Mouse (Mus musculus) frontal cortex, postnatal 14 days (tissue): ENCODE measurements around the gene Mars.
"Not testable (repeated sequence)": the region's sequence is repeated elsewhere in the genome, so short reads cannot be mapped to it uniquely, and the experiment has no call there.

Source experiments
- DNase-seq, 2 experiments: peaks; one replicate each; pipeline ENCODE4 v3.0.0; 2022; ENCODE audit warnings: low spot score in 2 of 2

Mars gene

DNA sequence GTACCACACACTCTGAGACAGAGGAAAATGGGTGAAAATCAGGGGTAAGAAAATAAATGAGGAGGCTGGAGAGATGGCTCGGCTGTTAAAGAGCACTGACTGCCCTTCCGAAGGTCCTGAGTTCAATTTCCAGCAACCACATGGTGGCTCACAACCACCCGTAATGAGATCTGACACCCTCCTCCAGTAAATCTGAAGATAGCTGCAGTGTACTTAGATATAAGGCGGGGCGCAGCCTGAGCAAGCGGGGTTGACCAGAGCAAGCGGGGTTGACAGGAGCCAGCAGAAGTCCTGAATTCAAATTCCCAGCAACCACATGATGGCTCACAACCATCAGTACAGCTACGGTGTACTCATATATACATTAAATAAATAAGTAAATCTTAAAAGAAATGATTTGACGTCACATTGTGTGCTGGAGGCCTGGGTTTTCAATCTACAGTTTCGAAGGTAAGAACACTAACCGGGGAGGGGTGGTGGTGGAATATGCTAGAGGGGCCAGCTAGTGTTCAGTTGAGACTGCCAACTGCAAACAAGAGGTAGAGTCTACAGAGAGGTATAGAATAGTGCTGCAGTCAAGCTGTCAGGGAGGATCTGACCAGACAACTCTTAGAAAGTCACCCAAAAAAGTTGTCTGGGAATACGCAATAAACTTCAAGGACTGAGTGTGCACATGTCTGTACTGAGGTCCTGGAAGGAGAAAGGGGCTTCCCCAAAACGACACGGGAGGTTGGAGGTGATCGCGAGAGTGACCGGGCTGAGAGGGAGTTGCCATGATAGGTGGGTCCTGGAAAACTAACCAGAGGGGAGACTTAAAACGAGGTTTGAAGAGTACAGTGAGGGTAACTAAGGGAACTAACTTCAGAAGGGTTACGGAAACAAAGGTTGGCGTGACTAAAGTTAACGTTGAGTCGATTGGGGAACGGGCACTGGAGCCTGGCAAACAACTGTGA is 787 bp downstream of the Mars start:
- DNase-seq, result no peak

DNA sequence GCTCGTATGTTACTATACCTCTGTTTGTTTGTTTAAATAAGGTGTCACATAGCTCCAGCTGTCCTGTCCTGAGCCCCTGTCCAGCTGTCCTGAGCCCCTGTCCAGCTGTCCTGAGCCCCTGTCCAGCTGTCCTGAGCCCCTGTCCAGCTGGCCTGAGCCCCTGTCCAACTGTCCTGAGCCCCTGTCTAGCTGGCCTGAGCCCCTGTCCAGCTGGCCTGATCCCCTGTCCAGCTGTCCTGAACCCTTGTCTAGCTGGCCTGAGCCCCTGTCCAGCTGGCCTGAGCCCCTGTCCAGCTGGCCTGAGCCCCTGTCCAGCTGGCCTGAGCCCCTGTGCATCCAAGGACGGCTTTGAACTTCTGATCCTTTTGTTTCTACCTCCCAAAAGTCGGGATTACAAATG is 2.4 kb downstream of the Mars start:
- DNase-seq, result not testable (repeated sequence)

DNA sequence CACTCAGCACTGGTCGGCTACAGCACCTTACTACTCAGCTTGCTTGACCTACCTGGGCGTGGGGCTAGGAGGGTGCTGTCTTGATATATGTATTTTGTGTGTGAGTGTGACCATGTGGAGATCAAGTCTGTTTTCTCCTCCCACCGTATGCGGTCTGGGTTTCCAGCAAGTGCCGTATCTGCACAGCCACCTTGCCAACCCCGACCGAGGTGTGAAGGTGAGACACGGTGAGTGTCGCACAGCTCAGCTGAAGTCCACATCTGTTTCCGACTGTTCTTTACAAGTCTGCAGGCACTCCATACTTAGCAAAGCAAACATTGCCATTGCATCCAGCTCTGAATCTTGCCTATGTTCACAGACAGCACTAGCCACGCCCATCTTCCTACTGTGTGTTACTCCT is 8.4 kb downstream of the Mars start:
- no peak for DNase-seq

DNA sequence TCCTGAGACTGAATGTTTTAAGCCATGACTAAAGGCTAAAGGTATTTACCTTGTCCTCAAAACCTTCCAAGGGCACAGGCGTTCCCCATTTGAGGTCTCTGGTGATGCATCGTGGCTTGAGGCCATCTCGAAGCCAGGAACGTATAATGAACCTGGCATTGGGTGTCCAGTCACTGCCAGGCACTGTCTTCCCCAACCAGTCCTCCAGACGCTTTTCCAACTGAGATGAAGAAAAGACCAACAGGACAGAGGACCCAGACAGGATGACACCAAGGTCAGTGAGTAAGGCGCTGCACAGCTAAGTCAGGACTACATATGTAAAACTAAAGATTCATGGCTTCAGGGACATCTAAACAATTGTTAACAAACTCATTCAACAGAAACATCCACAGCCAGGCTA is 11.2 kb downstream of the Mars start:
- DNase-seq, result no peak

DNA sequence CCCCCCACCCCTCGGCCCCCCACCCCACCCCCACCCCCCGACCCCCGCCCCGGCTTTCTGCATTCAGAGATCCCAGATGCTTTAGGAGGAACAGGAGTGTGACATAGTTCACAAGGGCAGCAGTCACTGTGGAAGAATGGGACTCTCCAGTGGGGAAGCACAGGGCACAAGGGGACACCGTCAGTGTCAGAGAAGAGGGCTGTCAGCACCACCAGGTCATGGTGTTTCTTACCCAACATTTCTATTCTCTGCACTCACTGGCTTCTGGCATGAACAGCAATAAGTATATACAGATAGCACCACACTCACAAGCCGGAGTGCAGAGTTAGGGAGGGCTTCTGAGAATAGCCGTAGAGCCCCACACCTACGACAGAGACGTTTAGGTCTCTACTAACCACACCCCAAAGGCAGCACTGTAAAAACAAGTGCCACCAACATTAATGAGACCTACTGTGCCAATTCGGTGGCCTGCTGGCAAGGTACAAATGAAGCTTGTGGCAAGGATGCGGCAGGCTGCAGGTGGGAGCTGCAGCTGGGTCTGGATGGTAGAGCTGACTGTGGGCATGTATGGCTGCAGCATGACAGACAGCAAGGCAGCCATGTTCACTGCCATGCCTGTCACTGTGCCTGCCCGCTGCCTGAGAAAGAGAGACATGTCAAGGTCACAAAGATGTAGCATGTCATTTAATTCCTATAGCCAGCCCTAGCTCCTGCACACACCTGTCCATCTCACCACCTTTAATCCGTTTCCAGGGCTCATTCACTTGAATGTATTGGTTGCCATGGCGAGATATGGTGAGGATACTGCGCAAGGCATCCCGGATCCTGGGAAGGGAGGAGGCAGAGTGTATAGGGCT is 14.3 kb downstream of the Mars start:
- no peak for DNase-seq

DNA sequence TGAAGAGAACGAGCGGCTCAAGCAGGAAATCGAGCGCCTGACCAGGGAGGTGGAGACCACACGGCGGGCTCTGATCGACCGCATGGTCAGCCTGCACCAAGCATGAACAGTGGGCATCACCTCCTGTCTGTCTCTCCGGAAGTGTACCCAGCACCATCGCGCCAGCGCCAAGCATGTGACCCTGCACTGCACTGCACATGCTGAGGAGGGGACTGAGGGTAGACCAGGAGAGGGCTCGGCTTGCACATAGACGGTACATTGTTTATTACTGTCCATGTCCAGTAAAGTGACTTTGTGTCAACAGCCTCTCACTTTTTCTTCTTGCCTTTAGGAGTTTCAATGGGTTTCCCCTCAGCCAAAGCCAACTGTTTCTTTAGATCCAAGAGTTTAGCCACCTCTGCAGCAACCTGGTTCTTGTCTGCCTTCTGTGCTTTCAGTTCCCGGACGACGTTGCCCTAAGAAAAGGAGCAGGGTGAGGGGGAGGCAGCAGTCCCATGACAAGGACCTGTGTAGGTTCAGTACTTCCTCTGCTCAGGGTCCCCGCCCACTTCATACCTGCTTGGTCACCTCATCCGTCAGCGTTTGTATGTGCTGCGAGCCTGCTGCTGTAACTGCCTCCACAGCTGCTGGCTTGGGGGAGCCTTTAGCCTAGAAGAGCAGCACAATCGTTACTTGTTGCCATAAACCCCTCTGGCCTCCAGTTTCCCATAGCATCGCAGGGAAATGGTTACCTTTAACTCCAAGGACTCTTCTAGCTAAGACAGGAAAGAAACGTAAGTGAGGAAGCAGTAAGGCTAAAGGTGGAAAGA is 15.4 kb downstream of the Mars start:
- no peak for DNase-seq

DNA sequence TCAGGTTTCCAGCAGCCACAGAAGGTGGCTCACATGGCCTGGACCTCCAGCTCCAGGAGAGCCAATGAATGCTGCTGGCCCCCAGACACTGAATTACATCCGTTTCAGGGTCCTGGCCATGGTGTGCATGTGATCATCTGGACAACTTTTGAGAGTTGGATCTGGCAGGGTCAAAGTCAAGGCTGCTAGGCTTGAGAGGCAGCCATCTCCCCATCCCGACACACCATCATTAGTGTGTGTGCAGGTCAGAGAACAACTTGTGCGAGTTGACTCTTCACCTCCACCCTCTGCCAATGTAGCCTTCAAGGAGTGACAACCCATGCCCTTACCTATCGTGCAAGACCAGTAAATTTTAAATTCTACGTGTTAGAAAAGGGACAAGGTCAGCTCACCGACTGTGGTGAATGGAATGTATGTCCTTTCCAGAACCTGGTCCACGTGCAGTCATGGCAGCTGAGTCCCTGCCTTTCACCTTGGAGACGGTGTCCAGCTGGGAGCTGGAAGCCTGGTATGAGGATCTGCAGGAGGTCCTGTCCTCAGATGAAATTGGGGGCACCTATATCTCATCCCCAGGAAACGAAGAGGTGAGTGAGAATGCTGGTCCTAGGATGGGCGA is 16.6 kb downstream of the Mars start:
- DNase-seq, result no peak

DNA sequence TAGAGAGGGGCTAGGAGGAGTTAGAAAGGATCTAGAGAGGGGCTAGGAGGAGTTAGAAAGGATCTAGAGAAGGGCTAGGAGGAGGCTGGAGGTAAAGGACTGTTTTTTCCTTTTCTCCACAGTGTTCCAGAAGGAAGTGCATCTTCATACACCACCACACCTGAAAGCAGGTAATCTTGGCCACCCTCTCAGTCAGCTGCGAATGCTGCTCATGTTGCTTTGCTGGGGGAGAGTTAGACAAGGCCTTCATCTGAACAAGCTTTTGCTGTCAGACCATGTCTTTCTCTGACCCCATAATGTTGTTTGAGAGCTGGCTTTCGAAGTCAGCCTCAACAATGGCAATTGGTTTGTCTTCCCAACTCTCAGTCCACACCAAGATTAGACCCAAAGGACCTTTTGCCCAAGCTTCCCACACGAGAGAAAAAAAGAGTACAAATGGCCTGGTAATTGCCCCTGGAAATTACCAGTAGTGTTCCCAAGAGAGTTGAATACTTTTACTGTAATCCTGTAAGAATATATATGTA is 17.9 kb downstream of the Mars start:
- DNase-seq, result no peak

DNA sequence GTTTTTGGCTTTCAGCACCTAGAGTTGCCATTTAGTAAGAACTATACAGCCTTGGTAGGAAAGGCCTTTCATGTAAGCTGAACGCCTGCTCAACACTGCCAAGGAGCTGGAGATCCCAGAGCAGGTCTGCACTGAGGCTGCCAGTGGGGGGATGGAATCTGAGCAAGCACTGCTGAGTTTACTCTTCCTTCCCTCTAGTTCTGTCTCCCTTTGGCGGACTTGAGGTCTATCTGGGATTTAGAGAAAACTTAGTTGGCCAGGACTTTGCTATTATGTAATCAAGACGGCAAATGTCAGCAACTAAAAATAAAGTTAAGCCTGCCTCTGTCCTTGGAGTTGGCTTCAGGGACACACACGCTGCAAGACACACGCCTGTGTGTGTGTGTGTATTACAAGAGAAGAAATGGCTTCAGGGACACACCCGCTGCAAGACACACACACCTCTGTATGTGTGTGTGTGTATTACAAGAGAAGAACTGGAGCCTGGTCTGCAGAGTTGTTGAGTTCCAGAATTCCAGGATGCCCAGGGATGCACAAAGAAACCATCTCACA is 18.5 kb downstream of the Mars start:
- DNase-seq, result no peak

DNA sequence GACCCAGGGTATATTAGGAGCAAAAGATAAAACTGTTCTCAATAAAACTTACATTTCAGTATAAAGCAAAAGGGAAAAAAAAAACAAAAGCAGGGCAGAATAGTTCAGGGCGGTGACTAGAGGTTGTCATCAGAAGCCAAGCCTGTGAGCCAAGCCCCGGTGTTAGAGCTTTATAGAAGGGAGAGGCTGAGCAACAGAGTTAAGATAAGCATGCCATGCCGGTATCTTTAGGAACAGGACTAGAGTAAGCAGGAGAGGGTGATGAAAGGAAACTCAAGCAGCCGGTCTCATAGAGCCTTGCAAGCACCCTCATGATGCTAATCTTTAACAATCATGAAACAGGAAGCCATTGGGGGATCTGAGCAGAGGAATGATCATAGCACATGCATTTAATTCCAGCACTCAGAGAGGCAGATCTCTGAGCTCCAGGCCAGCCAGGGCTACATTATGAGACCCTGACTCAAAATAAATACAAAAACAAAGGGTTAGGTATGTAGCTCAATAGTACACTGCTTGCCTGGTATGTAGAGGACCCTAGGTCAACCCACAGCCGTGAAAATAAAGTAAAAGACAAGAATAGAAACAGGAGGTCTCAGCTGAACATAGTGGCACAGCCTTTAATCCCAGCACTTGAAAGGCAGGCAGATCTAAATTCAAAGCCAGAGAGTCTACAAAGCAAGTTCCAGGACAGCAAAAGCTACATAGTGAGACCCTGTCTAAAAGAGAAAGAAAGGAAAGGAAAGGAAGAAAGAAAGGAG is 19.5 kb downstream of the Mars start:
- DNase-seq, result no peak

DNA sequence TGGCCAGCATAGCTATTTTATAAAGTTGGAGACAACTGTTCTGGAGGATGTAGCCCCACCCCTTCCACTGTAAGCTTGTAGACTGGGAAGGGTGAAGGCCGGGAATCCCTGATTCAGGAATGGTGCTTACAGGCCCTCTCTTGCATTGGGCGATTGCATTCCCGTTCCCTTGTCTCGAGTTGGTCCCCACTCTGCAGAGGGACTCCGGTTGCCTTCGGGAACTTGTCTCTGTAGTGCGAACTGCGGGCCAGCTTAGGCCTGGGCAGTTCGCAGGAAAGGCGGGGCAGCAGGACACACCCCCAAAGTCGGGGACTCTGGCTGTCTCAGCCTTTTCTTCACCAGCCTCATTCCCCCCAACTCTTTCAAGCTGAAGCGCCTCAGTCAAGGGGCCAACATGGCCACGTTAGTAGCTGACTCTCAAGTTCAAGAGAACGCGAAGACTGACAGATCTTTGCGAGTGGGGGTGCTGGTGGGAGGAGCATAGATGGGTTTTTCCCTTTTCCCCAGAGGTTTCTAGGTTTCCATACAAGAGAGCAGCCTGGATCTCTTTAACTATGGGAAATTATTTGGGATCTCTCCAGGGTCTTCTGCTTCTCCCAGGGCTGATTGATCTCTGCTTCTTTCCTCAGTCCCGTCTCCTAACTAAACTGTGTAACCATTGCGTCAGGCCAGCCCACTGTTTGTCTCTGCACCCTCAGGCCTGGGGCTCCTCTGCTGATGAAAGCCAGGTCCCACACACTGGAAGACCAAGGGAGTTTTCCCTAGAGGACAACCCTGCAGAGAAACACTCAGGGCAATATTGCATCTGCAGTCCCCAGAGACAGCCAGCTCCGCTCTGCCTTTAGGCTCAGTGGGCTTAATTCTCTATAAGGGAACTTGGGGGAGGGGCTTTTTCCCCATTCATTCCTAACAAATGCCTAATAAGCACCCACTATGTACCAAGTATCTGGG is 20.4 kb downstream of the Mars start:
- DNase-seq, result no peak

DNA sequence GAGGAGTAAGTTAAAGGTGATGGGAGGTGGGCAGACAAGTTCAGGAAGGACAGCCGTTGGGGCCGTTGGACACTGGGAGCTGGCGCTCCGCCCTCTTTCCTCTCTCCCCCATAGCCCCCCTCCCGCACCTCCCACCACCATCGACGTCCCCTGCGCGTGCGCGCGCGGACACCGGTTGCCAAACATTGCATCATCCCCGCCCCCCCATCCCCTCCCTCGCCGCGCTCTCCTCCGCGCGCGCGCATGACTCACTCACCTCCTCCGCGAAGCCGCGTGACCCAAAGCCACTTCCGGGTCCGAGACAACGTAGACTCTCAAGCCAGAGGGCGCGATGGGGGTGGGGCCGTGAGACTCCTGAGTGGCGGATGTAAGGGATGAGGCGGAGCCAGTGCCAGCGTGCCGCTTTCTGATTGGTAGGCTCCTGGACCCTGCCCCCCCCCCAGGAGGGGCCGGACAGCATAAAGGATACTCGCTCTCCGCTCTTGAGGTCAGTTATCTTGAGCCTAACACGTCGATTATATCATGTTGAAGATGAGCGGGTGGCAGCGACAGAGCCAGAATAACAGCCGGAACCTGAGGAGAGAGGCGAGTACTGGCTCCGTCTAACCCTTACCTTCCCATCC is 21.2 kb downstream of the Mars start:
- DNase-seq, result peak; percentile 99 to 100

DNA sequence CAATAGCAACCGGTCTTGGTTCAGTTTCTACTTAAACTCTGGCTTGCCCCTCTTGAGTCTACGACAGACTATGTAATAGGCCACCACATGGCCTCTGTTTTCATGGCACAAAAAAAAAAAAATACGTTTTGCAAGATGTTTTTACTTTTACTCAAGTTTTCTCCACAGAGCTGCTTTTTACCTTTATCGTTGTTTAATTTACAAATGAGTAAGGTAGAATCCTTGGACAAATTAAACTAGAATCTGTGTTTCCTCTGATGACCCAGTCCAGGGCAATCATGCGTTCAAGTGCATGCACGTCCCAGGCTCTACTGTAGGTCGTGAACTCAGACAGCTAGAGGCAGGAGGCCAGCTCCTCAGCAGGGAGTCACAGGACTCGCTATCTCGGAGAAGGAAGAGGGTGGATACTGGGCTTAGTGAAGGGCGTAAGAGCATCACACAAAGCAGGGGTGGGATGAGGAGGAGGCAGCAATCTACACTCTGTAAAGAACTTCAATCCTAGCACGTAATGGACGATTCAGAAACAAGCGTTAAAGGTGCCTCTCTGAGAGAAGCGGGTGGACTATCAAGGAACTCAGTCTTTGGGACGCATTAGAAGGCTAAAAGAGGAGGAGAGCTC is 21.9 kb downstream of the Mars start:
- DNase-seq, result peak; percentile 34 to 57

DNA sequence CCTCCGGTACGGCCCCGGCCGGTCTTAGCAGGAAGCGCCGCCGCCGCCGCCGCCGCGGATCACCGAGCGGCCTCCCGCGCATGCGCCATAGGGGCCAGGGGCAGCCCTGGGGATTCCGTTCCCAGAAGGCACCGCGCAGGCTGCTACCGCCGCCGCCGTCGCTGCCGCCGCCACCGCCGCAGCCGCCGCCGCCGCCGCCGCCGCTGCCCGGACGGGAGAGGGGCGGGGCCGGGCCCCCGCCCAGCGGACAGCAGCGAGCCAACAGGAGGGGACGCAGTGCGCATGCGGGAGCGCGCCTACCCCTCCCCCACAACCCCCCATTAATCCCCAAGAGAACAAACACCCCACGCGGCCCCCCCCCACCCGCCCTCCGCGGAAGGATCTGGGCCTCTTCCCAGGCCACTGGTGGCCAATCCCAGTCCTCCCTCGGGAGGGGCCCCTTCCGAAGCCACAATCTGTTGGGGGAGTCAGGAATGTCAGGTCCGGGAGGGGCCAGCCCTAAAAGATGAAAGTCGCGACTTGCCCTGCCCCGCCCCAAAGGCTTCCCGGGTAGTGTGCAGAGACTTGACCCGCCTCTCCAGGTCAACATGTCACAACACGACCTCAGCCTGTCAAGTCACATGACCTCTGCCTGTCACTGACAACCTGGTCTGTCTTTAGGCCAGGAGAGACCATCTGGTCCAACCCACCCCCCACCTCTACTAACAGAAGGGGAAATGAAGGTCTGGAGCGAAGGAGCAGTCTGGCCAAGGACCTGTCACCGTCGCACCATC is 22.6 kb downstream of the Mars start, which contains the start of gene Mbd6:
Gene Mbd6, minus strand, starts transcription at position 219 of the 773 bp plus-strand sequence.
- peak; percentile 70 to 79 for DNase-seq

DNA sequence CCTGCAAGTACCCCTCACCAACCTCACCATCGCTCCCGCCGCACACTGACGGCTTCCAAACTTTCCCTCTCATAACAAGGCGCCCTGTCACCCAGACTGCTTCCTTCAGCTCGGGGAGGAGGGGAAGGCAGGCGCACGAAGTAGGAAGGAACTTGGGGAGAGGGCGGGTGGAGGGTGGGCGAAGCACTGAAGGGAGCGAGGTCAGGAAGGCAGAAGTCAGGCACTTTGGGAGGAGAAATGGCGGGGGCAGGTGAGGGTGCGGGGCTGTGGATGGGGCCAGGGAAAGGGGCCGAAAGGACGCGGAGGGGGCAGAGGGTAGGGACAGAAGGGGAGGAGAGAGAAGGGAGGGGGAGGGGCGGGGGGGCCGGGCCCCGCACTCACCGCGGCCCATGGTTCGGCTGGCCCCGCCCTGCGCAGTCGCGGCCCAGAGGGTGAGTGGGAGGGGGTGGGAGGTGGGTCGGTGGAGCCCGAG is 23.2 kb downstream of the Mars start:
- DNase-seq, result peak in 1 of 2 experiments; percentile 43

DNA sequence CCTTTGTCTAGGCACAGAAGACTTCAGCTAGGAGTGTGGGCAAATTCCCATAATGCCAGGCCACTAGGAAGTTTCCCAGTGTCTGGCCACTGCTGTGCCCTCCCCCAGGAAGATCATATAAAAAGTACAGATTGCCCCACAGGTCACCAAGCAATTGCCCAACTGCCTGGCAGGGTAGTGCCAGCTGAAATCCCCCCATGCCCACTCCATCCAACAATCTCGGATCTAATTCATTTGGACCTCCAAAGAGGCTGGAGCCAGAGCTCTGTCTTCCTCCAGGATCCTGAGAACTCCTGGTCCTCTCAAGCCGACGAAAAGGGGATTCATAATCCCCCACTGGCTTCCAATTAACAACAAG is 23.7 kb downstream of the Mars start:
- DNase-seq, result no peak

DNA sequence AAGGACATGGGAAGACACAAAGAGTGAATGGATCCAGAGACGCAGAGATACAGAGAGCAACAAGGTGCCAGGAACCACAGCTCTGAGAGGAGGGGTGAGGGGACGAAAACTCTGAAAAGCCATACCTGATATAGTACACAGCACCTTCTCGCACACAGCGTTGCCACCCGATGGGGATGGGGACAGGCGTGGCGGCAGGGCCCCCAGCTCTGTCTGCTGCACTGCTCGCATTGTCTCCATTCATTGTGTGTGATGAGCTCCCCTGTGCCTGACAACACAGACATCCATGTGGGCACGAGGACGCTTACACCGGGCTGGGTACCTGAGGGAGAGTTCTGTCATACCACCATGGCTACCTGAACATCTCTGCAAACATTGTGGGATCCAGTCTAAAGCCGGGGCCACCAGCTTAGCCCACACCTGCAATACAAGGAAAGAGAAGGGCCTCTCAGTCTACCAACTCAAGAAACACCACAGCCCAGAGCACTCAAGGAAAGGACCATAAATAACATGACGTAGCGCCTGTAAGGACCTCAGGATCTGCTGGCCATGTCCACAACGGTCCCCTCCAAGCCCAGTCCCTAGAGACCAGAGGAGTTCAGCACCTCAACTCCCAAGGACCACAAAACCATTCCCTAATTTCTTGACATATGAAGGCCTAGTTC is 24.2 kb downstream of the Mars start:
- DNase-seq, result no peak
